Mouse (Mus musculus): ENCODE results near the gene Atp8b3. TPM values are rescaled to one million over a fixed set of nuclear protein-coding genes. Genes with fewer than 3 reads are reported as not detected.
A peak's percentile ranks its signal among the peaks of the same experiment; 100 is the strongest.

The Atp8b3 gene
- polyA plus RNA-seq, 1 experiment = 0.04 TPM

DNA sequence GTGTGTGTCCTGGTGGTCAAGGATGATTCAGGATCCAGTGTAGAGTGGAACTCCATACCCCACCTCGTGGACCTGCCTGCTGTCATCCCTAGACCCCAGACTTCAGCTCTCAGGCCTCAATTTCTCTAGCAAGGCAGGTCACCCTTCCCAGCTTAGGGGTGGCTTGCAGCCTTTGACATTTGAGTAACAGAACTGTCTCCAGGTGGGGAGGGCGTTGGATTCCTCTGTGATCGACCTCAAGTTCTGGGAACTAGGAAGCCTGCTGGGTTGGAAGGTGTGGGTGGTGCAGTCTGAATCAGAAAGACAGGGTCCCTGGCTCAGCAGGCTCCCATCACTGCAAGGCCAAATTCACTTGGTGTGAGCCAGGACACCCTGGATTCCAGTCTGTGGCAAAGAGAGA lies 36.0 kb upstream of the Atp8b3 start:
- DNase-seq (ENCODE audit: low read depth in 1 of 2, low spot score in 2 of 2) = no peak
- TF ChIP-seq POLR2A (IDR thresholded peaks at IDR 0.05; ENCODE audit: low read depth, low read length) = no peak
- no peak for TF ChIP-seq CTCF (IDR thresholded peaks at IDR 0.05; ENCODE audit: extremely low read depth, insufficient read depth, insufficient read length, insufficient replicate concordance)
- H3K4me3 ChIP-seq (ENCODE audit: extremely low read depth, insufficient read depth, insufficient read length) = no peak overlapping the region
- 86% methylated on average over 3 of the region's 3 CpGs for WGBS
- peaks cover 31% of the 10 kb centered on the region for H3K4me1 ChIP-seq (ENCODE audit: control insufficient read depth, insufficient read depth, insufficient read length)
- H3K36me3 ChIP-seq (ENCODE audit: control insufficient read depth, insufficient read depth, low read length) = no peaks in the 10 kb centered on the region
- no peak overlapping the region for H3K27ac ChIP-seq (ENCODE audit: insufficient read depth, low read length)
- no peaks in the 10 kb centered on the region for H3K27me3 ChIP-seq (ENCODE audit: control insufficient read depth, insufficient read depth, low read length)

DNA sequence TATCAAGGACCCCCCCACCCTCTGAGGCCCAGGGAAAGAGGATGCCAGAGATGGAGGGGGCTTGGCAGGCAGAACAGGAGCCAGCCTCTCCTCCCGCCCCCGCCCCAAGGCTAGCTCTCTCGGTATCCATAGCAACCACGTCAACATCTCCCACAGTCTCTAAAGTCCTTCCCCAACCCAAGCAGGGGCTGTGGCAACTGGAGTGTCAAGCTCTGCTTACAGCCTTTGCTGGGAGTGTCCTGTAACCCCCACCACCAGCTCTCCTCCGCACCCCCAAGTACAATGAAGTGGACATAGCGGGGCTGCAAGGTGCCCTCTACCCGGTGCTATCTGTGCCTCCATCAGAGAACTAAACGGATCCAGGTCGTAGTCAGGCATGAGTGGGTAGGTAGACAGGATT lies 35.0 kb upstream of the Atp8b3 start:
- H3K4me1 ChIP-seq (ENCODE audit: control insufficient read depth, insufficient read depth, insufficient read length) = peaks cover 34% of the 10 kb centered on the region
- no peaks in the 10 kb centered on the region for H3K36me3 ChIP-seq (ENCODE audit: control insufficient read depth, insufficient read depth, low read length)
- no peak for DNase-seq (ENCODE audit: low read depth in 1 of 2, low spot score in 2 of 2)
- 82% methylated on average over 9 of the region's 9 CpGs for WGBS
- no peaks in the 10 kb centered on the region for H3K27me3 ChIP-seq (ENCODE audit: control insufficient read depth, insufficient read depth, low read length)
- TF ChIP-seq CTCF (IDR thresholded peaks at IDR 0.05; ENCODE audit: extremely low read depth, insufficient read depth, insufficient read length, insufficient replicate concordance) (no peak), POLR2A (IDR thresholded peaks at IDR 0.05; ENCODE audit: low read depth, low read length) (no peak)
- H3K27ac ChIP-seq (ENCODE audit: insufficient read depth, low read length) = no peak overlapping the region; the same call in 1 of the 2 replicates
- no peak overlapping the region for H3K4me3 ChIP-seq (ENCODE audit: extremely low read depth, insufficient read depth, insufficient read length)

DNA sequence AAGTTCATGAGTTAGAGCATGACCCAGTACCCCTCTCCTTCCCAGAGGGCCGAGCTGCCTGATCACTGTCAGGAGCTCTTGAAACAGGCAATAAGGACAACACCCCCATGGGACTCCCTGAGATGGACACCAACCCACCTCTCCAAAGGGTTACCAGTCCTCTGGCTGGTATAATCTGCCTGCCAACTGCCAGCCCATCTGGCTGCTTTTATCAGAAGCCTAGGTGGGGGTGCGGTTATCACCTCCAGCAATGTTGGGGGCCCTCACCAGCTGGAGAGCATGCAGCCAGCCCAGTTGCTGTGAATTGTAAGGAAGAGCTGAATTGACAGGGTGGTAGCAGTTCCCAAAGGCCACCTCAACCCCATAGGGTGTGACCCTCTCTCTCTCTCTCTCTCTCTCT lies 33.6 kb upstream of the Atp8b3 start:
- peaks cover 8% of the 10 kb centered on the region for H3K36me3 ChIP-seq (ENCODE audit: control insufficient read depth, insufficient read depth, low read length)
- WGBS = 74% methylated on average over 2 of the region's 2 CpGs
- TF ChIP-seq POLR2A (IDR thresholded peaks at IDR 0.05; ENCODE audit: low read depth, low read length) = no peak
- TF ChIP-seq CTCF (IDR thresholded peaks at IDR 0.05; ENCODE audit: extremely low read depth, insufficient read depth, insufficient read length, insufficient replicate concordance) = no peak
- H3K27me3 ChIP-seq (ENCODE audit: control insufficient read depth, insufficient read depth, low read length) = no peaks in the 10 kb centered on the region
- peaks cover 29% of the 10 kb centered on the region for H3K4me1 ChIP-seq (ENCODE audit: control insufficient read depth, insufficient read depth, insufficient read length)
- H3K27ac ChIP-seq (ENCODE audit: insufficient read depth, low read length) = peak overlapping the region; percentile 62; the same call in 1 of the 2 replicates
- DNase-seq (ENCODE audit: low read depth in 1 of 2, low spot score in 2 of 2) = no peak
- no peak overlapping the region for H3K4me3 ChIP-seq (ENCODE audit: extremely low read depth, insufficient read depth, insufficient read length)

DNA sequence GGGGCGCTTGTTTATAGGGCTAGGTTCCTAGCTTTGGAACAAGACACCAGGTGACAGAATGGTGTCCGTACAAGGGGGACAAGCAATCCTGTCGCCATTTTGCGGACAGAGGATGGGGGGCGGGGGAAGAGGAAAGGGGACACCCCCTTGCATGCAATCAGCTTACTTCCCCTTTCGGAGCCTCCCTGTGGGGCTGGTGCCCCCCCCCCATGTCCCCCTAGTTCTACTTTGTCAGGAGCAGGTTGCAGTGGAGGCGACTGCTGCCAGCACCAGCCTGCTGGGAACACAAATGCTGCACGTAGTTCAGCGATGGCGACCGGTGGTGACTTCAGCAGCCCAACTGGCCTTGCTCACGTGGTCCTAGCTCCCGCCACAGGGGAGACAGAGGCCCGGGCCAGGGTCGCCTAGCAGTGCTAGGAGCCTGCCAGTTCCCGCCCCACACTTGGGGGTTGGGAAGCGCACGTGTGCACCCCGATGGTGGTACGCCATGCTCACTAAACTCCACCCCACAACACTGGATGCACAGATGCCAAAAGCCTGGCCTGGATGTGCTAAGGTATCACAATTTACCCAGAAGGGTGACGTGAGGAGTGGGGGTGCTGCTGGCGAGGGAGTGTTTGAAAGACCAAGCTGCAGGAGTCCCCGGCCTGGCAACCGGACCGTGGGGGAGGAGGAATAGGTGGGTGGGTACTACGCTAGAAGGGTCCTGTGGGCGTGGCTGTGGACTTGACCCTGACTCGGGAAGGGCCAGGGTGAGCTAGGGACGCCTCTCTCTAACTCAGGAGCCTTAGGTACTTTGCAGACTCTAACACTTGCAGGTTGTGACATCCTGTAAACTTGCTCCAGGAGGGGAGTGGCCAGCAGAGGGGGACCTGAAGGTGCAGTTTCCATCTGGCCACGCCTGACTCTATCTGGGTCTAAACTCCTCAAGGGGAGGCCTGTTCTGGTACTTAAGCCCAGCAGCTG lies 32.2 kb upstream of the Atp8b3 start:
- WGBS = 21% methylated on average over 30 of the region's 30 CpGs
- no peak for TF ChIP-seq POLR2A (IDR thresholded peaks at IDR 0.05; ENCODE audit: low read depth, low read length)
- TF ChIP-seq CTCF (IDR thresholded peaks at IDR 0.05; ENCODE audit: extremely low read depth, insufficient read depth, insufficient read length, insufficient replicate concordance) = no peak
- Histone ChIP-seq H3K4me1 (ENCODE audit: control insufficient read depth, insufficient read depth, insufficient read length) (peaks cover 34% of the 10 kb centered on the region), H3K36me3 (ENCODE audit: control insufficient read depth, insufficient read depth, low read length) (peaks cover 8% of the 10 kb centered on the region), H3K4me3 (ENCODE audit: extremely low read depth, insufficient read depth, insufficient read length) (peak overlapping the region; percentile 32; the same call in 1 of the 2 replicates), H3K27me3 (ENCODE audit: control insufficient read depth, insufficient read depth, low read length) (no peaks in the 10 kb centered on the region), H3K27ac (ENCODE audit: insufficient read depth, low read length) (peak overlapping the region; percentile 62)
- peak in 1 of 2 experiments; percentile 36 for DNase-seq (ENCODE audit: low read depth in 1 of 2, low spot score in 2 of 2)

DNA sequence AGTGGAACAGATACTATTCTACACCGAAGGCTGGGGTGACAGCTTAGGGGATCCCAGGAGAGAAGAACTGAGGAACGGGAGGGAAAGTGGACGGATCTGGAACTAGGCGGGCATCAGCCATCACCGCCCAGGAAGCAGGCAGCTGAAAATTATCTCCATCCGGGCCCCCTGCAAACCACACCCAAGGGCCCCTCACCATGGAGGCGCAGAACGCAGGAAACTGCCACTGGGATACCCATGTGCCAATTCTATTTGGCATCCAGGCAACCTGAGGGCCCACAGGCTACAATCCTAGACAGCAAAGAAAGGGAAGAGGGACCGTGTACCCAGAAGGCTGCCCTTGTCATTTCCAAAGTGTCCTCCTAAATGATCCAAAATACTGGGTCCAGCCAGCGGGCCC lies 31.5 kb upstream of the Atp8b3 start:
- 69% methylated on average over 10 of the region's 10 CpGs for WGBS
- Histone ChIP-seq H3K27me3 (ENCODE audit: control insufficient read depth, insufficient read depth, low read length) (no peaks in the 10 kb centered on the region), H3K27ac (ENCODE audit: insufficient read depth, low read length) (peak overlapping the region; percentile 24; the same call in 1 of the 2 replicates), H3K4me1 (ENCODE audit: control insufficient read depth, insufficient read depth, insufficient read length) (peaks cover 30% of the 10 kb centered on the region), H3K4me3 (ENCODE audit: extremely low read depth, insufficient read depth, insufficient read length) (no peak overlapping the region), H3K36me3 (ENCODE audit: control insufficient read depth, insufficient read depth, low read length) (peaks cover 8% of the 10 kb centered on the region)
- TF ChIP-seq POLR2A (IDR thresholded peaks at IDR 0.05; ENCODE audit: low read depth, low read length) (no peak), CTCF (IDR thresholded peaks at IDR 0.05; ENCODE audit: extremely low read depth, insufficient read depth, insufficient read length, insufficient replicate concordance) (no peak)
- no peak for DNase-seq (ENCODE audit: low read depth in 1 of 2, low spot score in 2 of 2)

DNA sequence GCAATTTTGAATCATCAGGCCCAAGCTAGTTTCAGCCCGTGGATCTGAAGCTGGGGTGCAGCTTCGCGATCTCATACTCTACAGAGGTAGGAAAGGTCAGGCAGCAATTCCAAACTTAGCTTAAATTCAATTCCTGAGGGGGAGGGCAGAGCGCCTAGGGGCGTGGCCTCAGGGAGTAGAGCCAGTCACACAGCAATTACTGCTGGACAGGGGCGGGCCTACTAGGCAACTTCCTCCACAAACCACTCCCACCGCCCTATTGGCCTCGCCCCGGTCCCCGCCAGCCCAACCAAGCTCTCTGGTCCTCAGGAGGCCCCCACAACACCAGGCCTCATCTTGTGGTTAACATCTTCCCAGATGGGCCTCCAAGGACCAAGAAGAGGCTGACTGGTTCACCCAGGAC lies 30.7 kb upstream of the Atp8b3 start:
- Histone ChIP-seq H3K27ac (ENCODE audit: insufficient read depth, low read length) (peak overlapping the region; percentile 24; the same call in 1 of the 2 replicates), H3K27me3 (ENCODE audit: control insufficient read depth, insufficient read depth, low read length) (no peaks in the 10 kb centered on the region), H3K36me3 (ENCODE audit: control insufficient read depth, insufficient read depth, low read length) (peaks cover 8% of the 10 kb centered on the region), H3K4me1 (ENCODE audit: control insufficient read depth, insufficient read depth, insufficient read length) (peaks cover 30% of the 10 kb centered on the region), H3K4me3 (ENCODE audit: extremely low read depth, insufficient read depth, insufficient read length) (peak overlapping the region; percentile 34)
- TF ChIP-seq CTCF (IDR thresholded peaks at IDR 0.05; ENCODE audit: extremely low read depth, insufficient read depth, insufficient read length, insufficient replicate concordance) (no peak), POLR2A (IDR thresholded peaks at IDR 0.05; ENCODE audit: low read depth, low read length) (no peak)
- DNase-seq (ENCODE audit: low read depth in 1 of 2, low spot score in 2 of 2) = peak in 1 of 2 experiments; percentile 73
- WGBS = 10% methylated on average over 10 of the region's 10 CpGs

DNA sequence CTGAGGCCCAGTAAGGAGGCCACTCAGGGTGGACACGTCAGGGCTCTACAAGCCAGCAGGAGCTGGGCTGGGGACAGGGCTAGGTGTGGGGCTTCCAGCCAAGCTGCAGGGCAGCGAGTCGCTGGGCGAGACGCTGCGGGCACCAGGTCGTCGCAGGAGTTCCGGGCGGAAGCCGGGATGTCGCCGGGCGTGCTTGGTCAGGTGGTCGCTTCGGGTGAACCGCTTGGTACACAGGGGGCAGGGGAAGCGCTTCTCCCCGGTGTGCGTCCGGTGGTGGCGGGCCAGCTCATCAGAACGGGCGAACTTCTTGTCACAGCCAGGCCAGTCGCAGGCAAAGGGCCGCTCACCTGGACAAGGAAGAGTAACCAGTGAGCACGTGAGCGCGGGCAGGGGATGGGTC lies 30.0 kb upstream of the Atp8b3 start:
- H3K4me3 ChIP-seq (ENCODE audit: extremely low read depth, insufficient read depth, insufficient read length) = no peak overlapping the region
- H3K4me1 ChIP-seq (ENCODE audit: control insufficient read depth, insufficient read depth, insufficient read length) = peaks cover 30% of the 10 kb centered on the region
- H3K27me3 ChIP-seq (ENCODE audit: control insufficient read depth, insufficient read depth, low read length) = no peaks in the 10 kb centered on the region
- H3K27ac ChIP-seq (ENCODE audit: insufficient read depth, low read length) = no peak overlapping the region
- TF ChIP-seq CTCF (IDR thresholded peaks at IDR 0.05; ENCODE audit: extremely low read depth, insufficient read depth, insufficient read length, insufficient replicate concordance) (no peak), POLR2A (IDR thresholded peaks at IDR 0.05; ENCODE audit: low read depth, low read length) (no peak)
- DNase-seq (ENCODE audit: low read depth in 1 of 2, low spot score in 2 of 2) = no peak
- peaks cover 8% of the 10 kb centered on the region for H3K36me3 ChIP-seq (ENCODE audit: control insufficient read depth, insufficient read depth, low read length)
- 97% methylated on average over 29 of the region's 29 CpGs for WGBS

Measured in spleen, adult 2 months (tissue).